Mouse (Mus musculus): ENCODE data around the gene Usp16.
A peak's percentile ranks its signal among the peaks of the same experiment; 100 is the strongest.
"Not testable (repeated sequence)": the region's sequence is repeated elsewhere in the genome, so short reads cannot be mapped to it uniquely, and the experiment has no call there.

The Usp16 gene

GRCm38 (mm10) chr16:87484367-87484766 lies 29.9 kb downstream of the Usp16 start:
- DNase-seq (ENCODE audit: extremely low read depth, low read depth): no peak

DNA sequence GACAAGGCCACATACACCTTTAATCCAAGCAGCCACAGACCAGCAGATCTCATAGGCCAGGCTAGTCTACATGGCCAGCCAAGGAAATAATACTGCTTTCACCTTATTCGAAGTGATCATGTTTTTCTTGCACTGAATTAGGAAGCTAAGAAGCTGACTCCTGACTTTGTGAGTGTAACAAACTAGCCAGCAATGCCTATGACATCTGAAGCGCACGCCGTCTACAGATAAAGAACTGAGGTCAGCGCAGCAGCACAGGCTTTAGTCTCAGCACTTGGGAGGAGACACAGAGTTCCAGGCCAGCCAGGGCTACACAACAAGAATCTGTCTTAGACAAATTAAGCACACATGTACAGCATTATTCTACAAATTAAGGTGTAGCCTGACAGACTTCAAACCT lies 32.2 kb downstream of the Usp16 start:
- DNase-seq (ENCODE audit: extremely low read depth, low read depth): no peak

GRCm38 (mm10) chr16:87488605-87489004 lies 34.1 kb downstream of the Usp16 start:
- DNase-seq (ENCODE audit: extremely low read depth, low read depth): no peak

DNA sequence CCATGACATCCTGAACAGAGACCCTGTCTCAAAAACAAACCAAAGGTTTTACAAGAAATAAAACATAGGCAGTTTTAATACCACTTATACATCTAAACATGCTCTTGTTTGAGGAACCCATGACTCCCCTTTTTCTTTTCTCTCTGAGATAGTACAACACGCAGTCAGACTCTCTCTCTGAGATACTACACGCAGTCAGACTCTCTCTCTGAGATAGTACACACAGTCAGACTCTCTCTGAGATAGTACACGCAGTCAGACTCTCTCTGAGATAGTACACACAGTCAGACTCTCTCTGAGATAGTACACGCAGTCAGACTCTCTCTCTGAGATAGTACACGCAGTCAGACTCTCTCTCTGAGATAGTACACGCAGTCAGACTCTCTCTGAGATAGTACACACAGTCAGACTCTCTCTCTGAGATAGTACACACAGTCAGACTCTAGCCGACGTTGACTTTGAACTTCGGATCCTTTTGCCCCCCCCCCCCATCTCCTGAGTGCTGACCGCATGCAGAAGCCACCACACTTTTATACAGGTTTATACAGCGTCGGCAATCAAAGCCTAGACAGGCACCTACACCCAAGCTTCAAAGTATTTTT lies 37.8 kb downstream of the Usp16 start:
- not testable (repeated sequence) for DNase-seq (ENCODE audit: extremely low read depth, low read depth)

DNA sequence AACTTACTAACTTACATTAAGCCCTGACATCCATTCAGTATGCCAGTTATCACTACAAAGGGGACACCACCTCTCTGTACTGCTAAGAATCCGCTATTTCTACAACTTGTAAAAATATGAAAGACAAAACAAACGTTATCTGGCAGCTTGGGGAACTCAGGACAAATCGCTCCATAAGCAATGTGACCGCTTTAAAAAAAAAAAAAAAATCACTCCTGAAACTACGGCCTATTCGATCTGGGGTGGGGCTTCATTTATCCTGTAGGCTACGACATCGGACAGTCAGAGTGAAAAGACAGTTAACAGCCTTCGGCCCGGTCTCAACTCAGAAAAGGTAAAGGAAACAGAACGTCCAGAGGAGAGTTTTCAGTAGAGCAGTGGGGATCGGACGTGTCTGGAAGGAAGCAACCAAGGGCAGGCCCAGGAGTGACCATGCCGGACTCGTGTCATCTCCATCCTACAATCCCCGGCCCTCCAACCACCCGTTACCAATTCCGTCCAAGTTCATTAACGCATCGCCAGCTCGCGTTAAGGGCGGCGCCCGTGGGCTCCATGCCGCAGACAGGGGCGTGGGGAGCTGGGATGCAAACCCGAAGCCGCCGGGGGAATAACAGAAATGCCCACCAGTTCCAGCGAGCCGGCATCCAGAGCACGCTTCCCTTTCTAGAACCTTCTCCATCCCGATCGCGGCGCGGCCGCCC lies 40.6 kb downstream of the Usp16 start:
- no peak for DNase-seq (ENCODE audit: extremely low read depth, low read depth)

DNA sequence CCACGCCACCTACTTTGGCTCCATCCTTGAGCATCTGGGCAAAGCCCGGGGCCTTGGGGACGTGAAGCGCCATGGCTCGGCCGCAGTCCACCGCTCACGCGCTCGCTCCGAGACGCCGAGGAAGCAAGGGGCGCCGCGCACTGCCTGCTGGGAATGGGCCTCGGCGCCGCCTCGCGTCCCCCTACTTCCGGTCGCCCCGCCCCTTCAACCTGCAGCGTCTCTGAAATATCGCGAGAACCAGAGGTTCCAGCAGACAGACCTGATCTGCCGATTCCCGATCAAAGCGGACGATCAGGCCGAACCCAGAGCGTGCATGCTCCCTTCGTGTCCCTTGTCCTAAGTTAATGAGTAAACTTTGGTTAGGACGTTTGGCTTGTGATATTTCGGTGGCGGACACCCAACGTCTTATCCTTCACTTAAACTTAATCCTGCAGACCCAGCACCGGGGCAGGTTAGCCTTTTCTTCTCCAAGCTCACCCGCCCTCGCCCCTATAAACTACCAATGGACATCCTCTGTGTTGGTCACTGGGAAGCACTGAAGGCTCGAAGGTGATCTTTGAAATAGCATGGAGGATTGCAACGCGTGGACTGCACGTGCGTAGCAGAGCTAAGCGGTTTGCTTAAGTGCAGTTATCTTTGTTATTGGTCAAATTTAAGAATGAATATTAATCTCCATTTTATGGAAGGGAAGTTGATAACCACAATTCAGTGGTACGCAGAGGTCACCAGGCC lies 41.4 kb downstream of the Usp16 start, which contains the start of gene Cct8:
Gene Cct8, minus strand, starts transcription at position 158 of the 732 bp plus-strand sequence.
- DNase-seq (ENCODE audit: extremely low read depth, low read depth): peak; percentile 93

GRCm38 (mm10) chr16:87496728-87497127 lies 42.2 kb downstream of the Usp16 start:
- DNase-seq (ENCODE audit: extremely low read depth, low read depth): no peak

DNA sequence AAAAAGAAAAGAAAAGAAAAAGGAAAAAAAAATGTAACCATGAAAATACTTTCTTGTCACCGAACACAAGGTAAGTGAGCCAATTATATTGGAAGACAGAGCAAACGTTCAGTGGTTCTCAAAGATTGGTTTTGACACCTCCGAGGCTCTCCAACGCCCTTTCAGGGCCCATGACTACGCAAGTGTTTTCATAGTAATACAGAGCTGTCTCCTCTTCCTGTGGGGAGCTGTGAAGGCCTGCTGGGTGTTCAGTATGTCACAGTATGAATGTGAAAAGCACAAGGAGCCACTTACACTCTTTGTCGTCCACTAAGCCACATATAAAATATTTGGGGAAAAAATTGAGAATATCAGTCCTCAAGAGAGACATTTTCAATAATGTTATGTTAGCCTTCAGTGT lies 42.7 kb downstream of the Usp16 start:
- DNase-seq (ENCODE audit: extremely low read depth, low read depth): no peak

DNA sequence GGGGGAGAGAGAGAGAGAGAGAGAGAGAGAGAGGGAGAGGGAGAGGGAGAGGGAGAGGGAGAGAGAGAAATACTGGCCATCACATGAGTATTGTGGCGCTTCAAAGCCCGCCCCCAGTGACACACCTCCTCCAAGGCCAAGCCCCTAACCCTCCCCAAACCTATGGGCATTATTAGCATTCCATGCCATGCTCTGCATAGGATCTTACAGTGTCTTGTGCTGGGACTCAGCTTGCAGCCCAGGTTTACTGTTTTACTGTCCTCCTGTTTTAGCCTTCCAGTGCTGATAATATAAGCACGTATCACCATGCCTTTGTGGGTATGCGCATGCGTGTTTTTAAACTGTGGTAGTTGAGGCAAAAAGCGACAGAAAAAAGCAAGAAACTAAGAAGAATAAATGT lies 45.1 kb downstream of the Usp16 start:
- no peak for DNase-seq (ENCODE audit: extremely low read depth, low read depth)

DNA sequence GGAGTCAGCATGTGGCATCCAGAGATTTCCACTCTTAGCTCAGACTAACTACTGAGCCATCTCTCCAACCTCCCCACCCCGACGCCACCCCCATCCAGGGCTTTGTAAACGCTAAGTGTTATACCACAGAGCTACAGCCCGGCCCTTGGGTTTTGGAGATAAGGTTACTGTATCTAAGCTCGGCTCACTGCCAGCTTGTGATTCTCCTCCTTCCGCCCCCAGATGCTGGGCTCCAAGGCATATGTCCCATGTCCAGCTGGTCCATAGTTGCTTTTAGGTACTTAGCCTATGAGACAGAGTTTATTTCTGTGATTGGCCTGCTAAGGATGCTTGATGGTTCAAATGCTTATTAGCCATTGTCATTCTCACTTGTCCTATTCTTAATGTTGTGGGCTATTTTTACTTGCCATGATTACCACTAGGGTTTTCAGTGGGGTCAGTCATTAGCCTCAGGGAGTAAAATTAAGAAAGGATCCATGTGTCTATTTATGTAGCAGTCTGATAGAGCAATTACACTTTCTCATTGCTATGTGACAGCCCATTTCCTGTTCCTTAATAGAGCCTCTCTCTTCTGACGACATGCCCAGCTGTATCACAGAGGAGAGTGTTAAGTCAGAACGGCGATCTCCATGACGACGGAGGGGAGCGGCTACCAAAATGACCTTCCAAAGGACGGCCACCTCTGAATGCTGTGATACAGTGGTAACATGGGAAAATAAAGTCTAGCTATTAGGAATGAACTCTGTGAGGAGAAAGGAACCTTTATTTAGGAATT lies 47.0 kb downstream of the Usp16 start:
- peak; percentile 56 for DNase-seq (ENCODE audit: extremely low read depth, low read depth)

GRCm38 (mm10) chr16:87511706-87512105 lies 57.2 kb downstream of the Usp16 start:
- no peak for DNase-seq (ENCODE audit: extremely low read depth, low read depth)

GRCm38 (mm10) chr16:87512331-87512730 lies 57.8 kb downstream of the Usp16 start:
- no peak for DNase-seq (ENCODE audit: extremely low read depth, low read depth)

DNA sequence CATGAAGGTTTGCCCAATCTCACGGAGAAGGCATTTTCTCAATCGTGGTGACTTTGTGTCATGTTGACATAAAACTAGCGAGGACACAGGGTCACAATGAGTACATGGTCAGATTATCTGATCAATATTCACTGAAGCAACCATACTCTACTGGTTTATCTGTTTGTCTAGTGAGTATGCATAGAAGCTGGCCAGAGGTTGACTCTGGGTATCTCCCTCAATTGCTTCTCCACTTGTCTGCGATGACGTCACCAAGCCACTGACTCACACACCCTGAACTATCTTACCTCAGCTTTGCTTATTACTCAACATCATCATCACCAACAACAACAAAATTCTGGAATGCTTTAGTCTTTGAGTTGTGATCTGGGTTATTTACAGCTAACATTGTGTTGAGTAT lies 69.7 kb downstream of the Usp16 start:
- DNase-seq (ENCODE audit: extremely low read depth, low read depth): no peak

GRCm38 (mm10) chr16:87527553-87528249 lies 73.2 kb downstream of the Usp16 start:
- DNase-seq (ENCODE audit: extremely low read depth, low read depth): no peak

GRCm38 (mm10) chr16:87528755-87529154 lies 74.3 kb downstream of the Usp16 start:
- DNase-seq (ENCODE audit: extremely low read depth, low read depth): no peak

Measured in MEL-GATA-1-ER (cell line).